Mouse (Mus musculus) natural killer cell, adult 2 months (primary cell): Measurements from ENCODE around the gene Vamp2.

ENCODE experiments used
- DNase-seq, 2 experiments: peaks; one replicate each; pipeline ENCODE4 v3.0.0; 2022; ENCODE audit warnings: low spot score in 2 of 2

The Vamp2 gene

GRCm38 (mm10) chr11:69088103-69088855 is at the start of gene Vamp2:
TSS of gene Vamp2 (plus strand) at chr11:69088490.
- peak; percentile 90 to 91 for DNase-seq

- DNase-seq = peak; percentile 71 to 76
Observed at GRCm38 (mm10) chr11:69045531-69046394, 42.5 kb upstream of the Vamp2 start, which contains the start of gene Aurkb. TSS of gene Aurkb (plus strand) at chr11:69045647.

GRCm38 (mm10) chr11:69046395-69046774 is 41.9 kb upstream of the Vamp2 start:
- DNase-seq = no peak

- DNase-seq = no peak
Observed at GRCm38 (mm10) chr11:69047592-69047991, 40.7 kb upstream of the Vamp2 start.

GRCm38 (mm10) chr11:69048151-69048550 is 40.1 kb upstream of the Vamp2 start:
- no peak for DNase-seq

- no peak for DNase-seq
Observed at GRCm38 (mm10) chr11:69050748-69051147, 37.5 kb upstream of the Vamp2 start.

GRCm38 (mm10) chr11:69051771-69052170 is 36.5 kb upstream of the Vamp2 start:
- DNase-seq = no peak

- no peak for DNase-seq
Observed at GRCm38 (mm10) chr11:69052824-69053421, 35.4 kb upstream of the Vamp2 start.

GRCm38 (mm10) chr11:69053848-69054247 is 34.4 kb upstream of the Vamp2 start:
- no peak for DNase-seq

GRCm38 (mm10) chr11:69058265-69058664 is 30.0 kb upstream of the Vamp2 start:
- DNase-seq = no peak

GRCm38 (mm10) chr11:69058729-69059356 is 29.4 kb upstream of the Vamp2 start:
- no peak for DNase-seq

GRCm38 (mm10) chr11:69059357-69059974 is 28.8 kb upstream of the Vamp2 start, which contains the start of gene Borcs6:
TSS of gene Borcs6 (plus strand) at chr11:69059717.
- DNase-seq = peak; percentile 92 to 94

GRCm38 (mm10) chr11:69059975-69060411 is 28.3 kb upstream of the Vamp2 start:
- no peak for DNase-seq

- no peak for DNase-seq
Observed at GRCm38 (mm10) chr11:69060448-69061254, 27.6 kb upstream of the Vamp2 start.

GRCm38 (mm10) chr11:69061255-69061912 is 26.9 kb upstream of the Vamp2 start:
- DNase-seq = no peak

- peak; percentile 84 to 85 for DNase-seq
Observed at GRCm38 (mm10) chr11:69062194-69062760, 26.0 kb upstream of the Vamp2 start.

GRCm38 (mm10) chr11:69062761-69063224 is 25.5 kb upstream of the Vamp2 start:
- DNase-seq = peak; percentile 97 to 98

GRCm38 (mm10) chr11:69063413-69064201 is 24.7 kb upstream of the Vamp2 start:
- peak; percentile 82 to 84 for DNase-seq
